Mouse (Mus musculus) ES-Bruce4 (cell line): Measurements from ENCODE around the gene E2f8. TPM values are rescaled to one million over a fixed set of nuclear protein-coding genes. Genes with fewer than 3 reads are reported as not detected.

Source experiments
- H3K27ac ChIP-seq: 2 replicates; pipeline ENCODE4 v1.5.1; 2012; ENCODE audit warnings: low read length, inconsistent platforms; ENCODE audit not compliant: insufficient read depth
- H3K27me3 ChIP-seq: 2 replicates; pipeline ENCODE4 v1.6.1; 2012; ENCODE audit warnings: mild to moderate bottlenecking, low read length, inconsistent platforms; ENCODE audit not compliant: control insufficient read depth, poor library complexity, insufficient read depth, severe bottlenecking
- H3K36me3 ChIP-seq: 2 replicates; pipeline ENCODE4 v1.6.1; 2012; ENCODE audit warnings: inconsistent platforms, mild to moderate bottlenecking, low read length, moderate library complexity; ENCODE audit not compliant: control insufficient read depth, poor library complexity, insufficient read depth, severe bottlenecking
- H3K4me1 ChIP-seq: one replicate; pipeline ENCODE4 v1.8.1; 2011; ENCODE audit warnings: low read length; ENCODE audit not compliant: control insufficient read depth, insufficient read depth
- H3K4me3 ChIP-seq: 2 replicates; pipeline ENCODE4 v1.5.1; 2011; ENCODE audit warnings: low read depth, mild to moderate bottlenecking, low read length
- H3K9ac ChIP-seq: 2 replicates; pipeline ENCODE4 v1.6.1; 2012; ENCODE audit warnings: low read depth, mild to moderate bottlenecking, inconsistent platforms; ENCODE audit not compliant: poor library complexity, severe bottlenecking
- H3K9me3 ChIP-seq: replicated peaks from 2 replicates; pipeline ENCODE4 v1.6.1; 2012; ENCODE audit warnings: mild to moderate bottlenecking, low read length, inconsistent platforms; ENCODE audit not compliant: control insufficient read depth, poor library complexity, insufficient read depth, severe bottlenecking
- CTCF ChIP-seq: IDR thresholded peaks from one replicate; pipeline ENCODE4 v1.8.1; 2011; ENCODE audit warnings: low read depth, low read length
- EP300 ChIP-seq: IDR thresholded peaks from 2 replicates; pipeline ENCODE4 v1.6.1; 2011; ENCODE audit warnings: low read depth, low read length; ENCODE audit not compliant: insufficient read depth
- POLR2A ChIP-seq: IDR thresholded peaks from one replicate; pipeline ENCODE4 v1.8.1; 2011; ENCODE audit warnings: low read length; ENCODE audit not compliant: insufficient read depth
- polyA plus RNA-seq: library from polyadenylated mRNA; stranded (reverse); fragments of >200 nt; gene quantifications from 2 replicates; pipeline ENCODE4 v1.2.4, GENCODE M21; 2011; ENCODE audit warnings: low read depth; ENCODE audit not compliant: missing spikeins, insufficient read depth, insufficient read length

The E2f8 gene
- polyA plus RNA-seq, 1 experiment = 24.9 TPM

DNA sequence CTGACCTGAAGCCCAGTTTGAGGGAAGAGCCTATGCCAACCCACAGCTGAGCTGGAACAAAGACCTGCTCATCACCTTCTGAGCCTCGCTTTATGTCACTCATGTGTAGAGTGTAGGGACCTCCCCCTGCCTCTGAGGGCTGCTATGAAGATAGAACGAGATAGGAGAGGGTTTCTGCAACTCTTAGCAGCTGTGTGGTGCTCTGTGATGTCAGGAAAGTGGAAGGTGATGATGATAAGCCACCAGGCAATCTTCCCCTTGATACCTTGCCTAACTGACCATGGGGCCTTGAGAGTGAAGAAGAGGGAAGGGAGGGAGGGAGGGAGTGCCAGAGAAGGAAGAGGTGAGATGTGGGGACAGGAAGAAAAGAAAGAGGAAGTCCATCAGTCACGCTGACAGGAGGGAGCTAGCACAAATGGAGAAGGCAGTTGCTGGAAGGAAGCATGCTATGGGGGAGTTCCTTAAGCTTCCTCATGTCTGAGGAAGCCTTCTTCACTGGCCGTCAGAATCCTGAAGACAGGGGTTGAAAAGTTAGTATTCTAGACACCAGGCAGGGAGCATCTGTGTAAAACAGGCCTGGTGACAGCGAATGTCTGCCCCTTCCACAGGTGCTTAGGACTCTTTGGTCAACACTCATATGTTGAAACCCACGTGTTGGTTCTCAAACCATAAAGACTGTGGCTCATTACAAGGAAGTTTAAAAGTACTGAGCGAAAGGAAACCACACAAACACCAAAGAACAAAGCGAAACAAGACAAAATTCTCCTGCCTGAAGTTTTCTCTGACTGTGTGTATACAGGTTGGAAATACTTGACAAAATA is 27.3 kb upstream of the E2f8 start, which contains the start of gene Nav2:
TSS of gene Nav2 (plus strand) at position 196 of the 821 bp plus-strand sequence.
- Histone ChIP-seq H3K4me1 (no peaks in the 10 kb centered on the region), H3K9ac (no peak within 1 kb of the TSS), H3K27ac (no peak within 1 kb of the TSS), H3K36me3 (no peaks in the 10 kb centered on the region), H3K4me3 (no peak within 1 kb of the TSS), H3K27me3 (no peaks in the 10 kb centered on the region), H3K9me3 (no peaks in the 10 kb centered on the region)
- TF ChIP-seq POLR2A (no peak), CTCF (no peak), EP300 (no peak)

GRCm38 (mm10) chr7:48902454-48902853 is 21.1 kb upstream of the E2f8 start:
- H3K4me1 ChIP-seq = no peaks in the 10 kb centered on the region
- H3K9me3 ChIP-seq = no peaks in the 10 kb centered on the region
- TF ChIP-seq EP300 (no peak), POLR2A (no peak), CTCF (no peak)
- no peak overlapping the region for H3K9ac ChIP-seq
- no peaks in the 10 kb centered on the region for H3K36me3 ChIP-seq
- no peak overlapping the region for H3K27ac ChIP-seq
- no peak overlapping the region for H3K4me3 ChIP-seq
- H3K27me3 ChIP-seq = no peaks in the 10 kb centered on the region

GRCm38 (mm10) chr7:48900408-48901167 is 19.2 kb upstream of the E2f8 start:
- no peak overlapping the region for H3K27ac ChIP-seq
- no peaks in the 10 kb centered on the region for H3K36me3 ChIP-seq
- H3K9me3 ChIP-seq = no peaks in the 10 kb centered on the region
- H3K9ac ChIP-seq = no peak overlapping the region
- H3K4me1 ChIP-seq = no peaks in the 10 kb centered on the region
- no peak for TF ChIP-seq POLR2A
- TF ChIP-seq CTCF = no peak
- no peak for TF ChIP-seq EP300
- no peaks in the 10 kb centered on the region for H3K27me3 ChIP-seq
- H3K4me3 ChIP-seq = no peak overlapping the region

- no peaks in the 10 kb centered on the region for H3K4me1 ChIP-seq
- no peak overlapping the region for H3K4me3 ChIP-seq
- H3K36me3 ChIP-seq = no peaks in the 10 kb centered on the region
- no peak overlapping the region for H3K27ac ChIP-seq
- no peaks in the 10 kb centered on the region for H3K9me3 ChIP-seq
- H3K27me3 ChIP-seq = no peaks in the 10 kb centered on the region
- TF ChIP-seq CTCF (no peak), POLR2A (no peak), EP300 (no peak)
- no peak overlapping the region for H3K9ac ChIP-seq
These were observed 17.0 kb upstream of the E2f8 start for GRCm38 (mm10) chr7:48898416-48898815.

GRCm38 (mm10) chr7:48897539-48898163 is 16.3 kb upstream of the E2f8 start:
- H3K36me3 ChIP-seq = no peaks in the 10 kb centered on the region
- no peak overlapping the region for H3K27ac ChIP-seq
- no peak overlapping the region for H3K4me3 ChIP-seq
- no peaks in the 10 kb centered on the region for H3K27me3 ChIP-seq
- no peak overlapping the region for H3K9ac ChIP-seq
- H3K9me3 ChIP-seq = no peaks in the 10 kb centered on the region
- TF ChIP-seq CTCF (no peak), POLR2A (no peak), EP300 (no peak)
- H3K4me1 ChIP-seq = no peaks in the 10 kb centered on the region
